Mouse (Mus musculus) lung, embryonic 15.5 days (tissue): ENCODE measurements around the gene Cyp3a13. TPM values are rescaled to one million over a fixed set of nuclear protein-coding genes. Genes with fewer than 3 reads are reported as not detected.
A peak's percentile ranks its signal among the peaks of the same experiment; 100 is the strongest.
"Not testable (repeated sequence)": the region's sequence is repeated elsewhere in the genome, so short reads cannot be mapped to it uniquely, and the experiment has no call there.

Experiments used
- ATAC-seq: fragments of 200-750 bp; cut with Nextera tagmentation; 2 replicates; pipeline ENCODE4 v1.8.0; 2017; ENCODE audit warnings: moderate number of reproducible peaks, borderline replicate concordance; ENCODE audit not compliant: low FRiP score, low TSS enrichment; ENCODE audit errors: extremely low read depth
- H3K27ac ChIP-seq: fragments of 300-500 bp; sonication (generic); 2 replicates; pipeline ENCODE4 v1.5.1; 2015; ENCODE audit warnings: moderate library complexity, mild to moderate bottlenecking, inconsistent platforms
- H3K27me3 ChIP-seq: fragments of 300-500 bp; sonication (generic); 2 replicates; pipeline ENCODE4 v1.6.1; 2015; ENCODE audit warnings: inconsistent platforms
- H3K36me3 ChIP-seq: fragments of 300-500 bp; sonication (generic); 2 replicates; pipeline ENCODE4 v1.6.1; 2015; ENCODE audit warnings: inconsistent platforms
- H3K4me1 ChIP-seq: fragments of 300-500 bp; sonication (generic); 2 replicates; pipeline ENCODE4 v1.6.1; 2015; ENCODE audit warnings: inconsistent platforms
- H3K4me2 ChIP-seq: fragments of 300-500 bp; sonication (generic); 2 replicates; pipeline ENCODE4 v1.6.1; 2015; ENCODE audit warnings: inconsistent platforms, mild to moderate bottlenecking, moderate library complexity
- H3K4me3 ChIP-seq: fragments of 300-500 bp; sonication (generic); 2 replicates; pipeline ENCODE4 v1.5.1; 2015; ENCODE audit warnings: mild to moderate bottlenecking, inconsistent platforms
- H3K9ac ChIP-seq: fragments of 300-500 bp; sonication (generic); 2 replicates; pipeline ENCODE4 v1.6.1; 2015; ENCODE audit warnings: inconsistent platforms
- H3K9me3 ChIP-seq: fragments of 300-500 bp; sonication (generic); 2 replicates; pipeline ENCODE4 v1.6.1; 2016; ENCODE audit warnings: inconsistent platforms
- whole genome bisulfite sequencing: fragments of 180-500 bp; shearing (Covaris S2); methylation state at CpG from one replicate; pipeline ENCODE4 v1.1.7; 2015; 5-methylcytosine and 5-hydroxymethylcytosine counted together
- polyA plus RNA-seq: library from polyadenylated mRNA; unstranded; fragments of >200 nt; fragmentation: Nextera tagmentation; extraction: Ambion mirVana; gene quantifications from 2 replicates; pipeline ENCODE4 v1.2.1, GENCODE M21; 2015

Cyp3a13 gene
- polyA plus RNA-seq = 0.33 and 0.37 TPM in 2 replicates

- no peak within 1 kb of the TSS for H3K9ac ChIP-seq
- no peaks in the 10 kb centered on the region for H3K4me1 ChIP-seq
- no peak within 1 kb of the TSS for H3K4me2 ChIP-seq
- H3K27ac ChIP-seq = 0 out of 2 replicates have a peak within 1 kb of the TSS, but pooled peaks have one; percentile 7
- H3K9me3 ChIP-seq = no peaks in the 10 kb centered on the region
- H3K36me3 ChIP-seq = no peaks in the 10 kb centered on the region
- no peak for ATAC-seq
- no peaks in the 10 kb centered on the region for H3K27me3 ChIP-seq
- H3K4me3 ChIP-seq = no peak within 1 kb of the TSS
- 26% methylated on average over 2 of the region's 2 CpGs for WGBS
Measured at GRCm38 (mm10) chr5:137921532-137921931, at the start of gene Cyp3a13. Gene Cyp3a13 (minus strand): TSS chr5:137921619.

DNA sequence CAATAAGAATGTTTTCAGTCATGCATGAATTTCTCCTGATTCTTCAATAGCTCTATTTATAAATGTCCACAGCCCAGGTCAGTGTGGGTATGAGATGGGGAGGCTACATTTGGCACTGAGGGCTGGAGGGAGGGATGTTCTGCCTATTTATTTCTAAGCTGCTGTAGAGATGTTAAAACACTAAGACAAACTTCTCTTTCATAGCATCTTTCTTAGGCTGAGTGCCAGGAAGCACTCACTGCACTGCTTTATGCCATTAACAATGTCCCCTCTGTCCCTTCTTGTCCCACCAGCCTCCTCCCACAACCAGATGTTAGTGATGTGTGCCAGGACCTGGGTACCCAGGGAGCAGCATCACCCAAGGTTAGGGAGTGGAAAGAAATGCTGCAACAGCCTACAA, 45.1 kb upstream of the Cyp3a13 start:
- no peaks in the 10 kb centered on the region for H3K4me1 ChIP-seq

DNA sequence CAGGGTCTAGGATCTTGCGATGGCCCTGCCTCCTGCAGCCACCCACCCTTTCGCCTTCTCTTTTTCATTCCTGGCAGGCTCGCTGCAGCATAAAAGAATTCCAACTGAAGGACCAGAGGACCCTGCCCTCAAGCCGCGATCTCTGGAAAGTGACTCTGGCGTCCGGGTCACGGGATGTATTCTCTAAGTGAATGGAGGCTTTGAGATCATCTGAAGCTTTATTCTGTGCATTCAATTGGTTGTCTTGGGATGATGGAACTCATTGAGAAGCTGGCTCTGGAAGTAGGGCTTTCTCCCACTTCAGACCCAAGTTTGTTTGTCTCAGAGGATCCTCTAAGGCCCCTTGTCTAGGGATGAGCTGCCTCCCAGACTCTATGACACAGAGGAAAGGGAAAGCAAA, 41.5 kb upstream of the Cyp3a13 start, which contains the start of gene Gjc3:
Gene Gjc3, minus strand, starts transcription at position 154 of the 400 bp plus-strand sequence.
- no peak for ATAC-seq
- no peak within 1 kb of the TSS for H3K27ac ChIP-seq
- no peak within 1 kb of the TSS for H3K4me3 ChIP-seq
- no peak within 1 kb of the TSS for H3K4me2 ChIP-seq
- H3K9me3 ChIP-seq = no peaks in the 10 kb centered on the region
- no peaks in the 10 kb centered on the region for H3K27me3 ChIP-seq
- no peak within 1 kb of the TSS for H3K9ac ChIP-seq
- 74% methylated on average over 8 of the region's 8 CpGs for WGBS
- no peaks in the 10 kb centered on the region for H3K4me1 ChIP-seq
- H3K36me3 ChIP-seq = no peaks in the 10 kb centered on the region

More for the DNA sequence above, 45.1 kb upstream of the Cyp3a13 start:
- ATAC-seq = no peak
- H3K9ac ChIP-seq = no peak overlapping the region
- no peak overlapping the region for H3K4me2 ChIP-seq
- H3K27ac ChIP-seq = no peak overlapping the region
- no peaks in the 10 kb centered on the region for H3K36me3 ChIP-seq
- H3K9me3 ChIP-seq = no peaks in the 10 kb centered on the region
- no peaks in the 10 kb centered on the region for H3K27me3 ChIP-seq
- H3K4me3 ChIP-seq = no peak overlapping the region

DNA sequence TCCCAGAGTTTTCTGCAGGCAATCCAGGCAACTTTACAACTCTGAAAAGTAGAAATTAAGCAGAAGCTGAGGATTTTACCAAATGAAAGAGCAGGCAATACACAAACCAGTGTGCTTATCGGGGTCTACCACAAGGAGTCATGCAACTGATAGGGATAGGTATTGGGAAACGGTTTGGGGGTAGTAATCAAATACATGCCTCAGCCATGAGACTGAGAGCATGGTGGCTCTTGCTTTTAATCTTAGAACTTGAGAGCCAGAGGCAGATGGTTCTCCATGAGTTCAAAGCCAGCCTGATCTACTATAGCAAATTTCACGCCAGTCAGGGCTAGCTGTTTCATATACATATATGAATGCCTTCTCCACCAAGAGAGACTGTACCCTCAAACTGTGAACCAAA, 35.0 kb upstream of the Cyp3a13 start:
- H3K4me2 ChIP-seq = no peak overlapping the region
- H3K27ac ChIP-seq = no peak overlapping the region
- ATAC-seq = no peak
- H3K27me3 ChIP-seq = no peaks in the 10 kb centered on the region
- H3K4me1 ChIP-seq = no peaks in the 10 kb centered on the region
- H3K9me3 ChIP-seq = no peaks in the 10 kb centered on the region
- no peaks in the 10 kb centered on the region for H3K36me3 ChIP-seq
- H3K9ac ChIP-seq = no peak overlapping the region
- H3K4me3 ChIP-seq = no peak overlapping the region
- WGBS = 88% methylated on average over 3 of the region's 3 CpGs

- no peaks in the 10 kb centered on the region for H3K9me3 ChIP-seq
- H3K4me2 ChIP-seq = no peak overlapping the region
- 28% methylated on average over 6 of the region's 6 CpGs for WGBS
- no peak overlapping the region for H3K9ac ChIP-seq
- no peak overlapping the region for H3K27ac ChIP-seq
- no peak for ATAC-seq
- no peaks in the 10 kb centered on the region for H3K4me1 ChIP-seq
- H3K27me3 ChIP-seq = no peaks in the 10 kb centered on the region
- H3K4me3 ChIP-seq = no peak overlapping the region
- H3K36me3 ChIP-seq = no peaks in the 10 kb centered on the region
Measured at GRCm38 (mm10) chr5:137951218-137951617, 29.8 kb upstream of the Cyp3a13 start.

DNA sequence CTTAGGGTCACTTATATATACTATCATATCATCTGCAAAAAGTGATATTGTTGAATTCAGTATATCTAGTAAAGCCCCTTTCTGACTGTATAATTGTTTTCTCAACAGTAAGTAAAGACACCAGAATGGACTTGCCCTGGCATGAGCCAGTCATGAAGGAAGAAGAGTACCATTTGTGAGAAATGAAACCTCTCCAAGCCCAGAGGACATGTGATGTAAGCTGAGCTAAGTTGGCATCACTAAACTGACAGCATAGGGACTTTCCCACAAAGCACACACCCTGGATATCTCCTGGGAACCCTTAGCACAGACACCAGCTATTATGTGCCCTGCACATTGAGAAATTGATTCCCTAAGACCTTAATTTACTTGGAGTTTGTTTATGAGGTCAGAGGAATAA, 25.9 kb upstream of the Cyp3a13 start:
- no peak overlapping the region for H3K9ac ChIP-seq
- no peaks in the 10 kb centered on the region for H3K4me1 ChIP-seq

DNA sequence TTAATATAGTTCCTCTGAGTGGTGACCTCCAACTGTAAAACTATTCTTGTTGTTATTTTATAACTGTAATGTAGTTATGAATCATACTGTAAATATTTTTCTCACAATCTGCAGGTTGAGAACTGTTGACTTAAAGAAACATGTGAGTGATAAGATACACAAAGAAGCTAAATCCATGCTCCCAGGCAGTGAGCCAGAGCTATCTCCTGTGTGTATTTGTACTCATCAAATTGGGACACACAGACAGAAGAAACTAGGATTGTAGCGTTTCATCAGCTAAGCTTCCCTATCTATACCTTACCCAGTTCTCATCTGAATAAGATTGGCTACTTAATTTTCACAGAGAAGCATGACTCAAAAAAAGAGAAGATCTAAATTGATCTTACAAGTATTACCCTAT, 21.7 kb upstream of the Cyp3a13 start:
- 50% methylated on average over 1 of the region's 1 CpGs for WGBS
- no peaks in the 10 kb centered on the region for H3K4me1 ChIP-seq
- H3K9ac ChIP-seq = no peak overlapping the region
- H3K36me3 ChIP-seq = no peaks in the 10 kb centered on the region
- no peak overlapping the region for H3K4me3 ChIP-seq
- H3K27me3 ChIP-seq = no peaks in the 10 kb centered on the region
- H3K4me2 ChIP-seq = no peak overlapping the region
- no peaks in the 10 kb centered on the region for H3K9me3 ChIP-seq
- ATAC-seq = no peak
- H3K27ac ChIP-seq = no peak overlapping the region

More for the DNA sequence above, 25.9 kb upstream of the Cyp3a13 start:
- no peak overlapping the region for H3K27ac ChIP-seq
- H3K4me2 ChIP-seq = no peak overlapping the region
- no peaks in the 10 kb centered on the region for H3K36me3 ChIP-seq
- H3K27me3 ChIP-seq = no peaks in the 10 kb centered on the region
- ATAC-seq = no peak
- no peak overlapping the region for H3K4me3 ChIP-seq
- H3K9me3 ChIP-seq = no peaks in the 10 kb centered on the region

- Histone ChIP-seq H3K9ac (no peak overlapping the region), H3K27me3 (no peaks in the 10 kb centered on the region), H3K9me3 (no peaks in the 10 kb centered on the region), H3K4me2 (no peak overlapping the region), H3K27ac (no peak overlapping the region), H3K36me3 (no peaks in the 10 kb centered on the region), H3K4me1 (no peaks in the 10 kb centered on the region), H3K4me3 (no peak overlapping the region)
- WGBS = 68% methylated on average over 4 of the region's 4 CpGs
- no peak for ATAC-seq
Measured at GRCm38 (mm10) chr5:137940948-137941347, 19.5 kb upstream of the Cyp3a13 start.

GRCm38 (mm10) chr5:137937238-137937637, 15.8 kb upstream of the Cyp3a13 start:
- Histone ChIP-seq H3K4me2 (no peak overlapping the region), H3K9me3 (no peaks in the 10 kb centered on the region), H3K9ac (no peak overlapping the region), H3K36me3 (no peaks in the 10 kb centered on the region), H3K27ac (no peak overlapping the region), H3K27me3 (no peaks in the 10 kb centered on the region), H3K4me1 (no peaks in the 10 kb centered on the region), H3K4me3 (no peak overlapping the region)
- no peak for ATAC-seq
- 62% methylated on average over 4 of the region's 4 CpGs for WGBS

DNA sequence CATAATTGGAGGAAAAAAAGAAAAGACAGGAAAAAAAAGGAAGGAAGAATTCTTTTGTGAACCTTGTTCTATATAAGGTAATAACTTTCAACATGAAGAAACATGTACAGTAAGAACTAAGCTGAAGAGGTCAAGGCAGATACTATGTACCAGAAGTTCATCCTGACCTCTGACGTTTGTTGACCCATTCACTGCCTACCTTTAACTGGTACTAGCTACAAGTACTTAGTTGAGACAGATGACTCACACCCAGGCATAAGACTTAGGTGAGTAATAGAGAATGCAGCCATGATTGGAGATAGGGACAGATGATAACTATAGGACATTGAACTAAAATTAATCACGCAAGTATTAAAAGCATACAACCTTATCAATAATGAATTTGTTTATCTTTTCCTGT, 15.1 kb upstream of the Cyp3a13 start:
- Histone ChIP-seq H3K9me3 (no peaks in the 10 kb centered on the region), H3K4me1 (no peaks in the 10 kb centered on the region), H3K4me3 (no peak overlapping the region), H3K4me2 (no peak overlapping the region), H3K27ac (no peak overlapping the region), H3K9ac (no peak overlapping the region), H3K27me3 (no peaks in the 10 kb centered on the region), H3K36me3 (no peaks in the 10 kb centered on the region)
- 78% methylated on average over 2 of the region's 2 CpGs for WGBS
- no peak for ATAC-seq

DNA sequence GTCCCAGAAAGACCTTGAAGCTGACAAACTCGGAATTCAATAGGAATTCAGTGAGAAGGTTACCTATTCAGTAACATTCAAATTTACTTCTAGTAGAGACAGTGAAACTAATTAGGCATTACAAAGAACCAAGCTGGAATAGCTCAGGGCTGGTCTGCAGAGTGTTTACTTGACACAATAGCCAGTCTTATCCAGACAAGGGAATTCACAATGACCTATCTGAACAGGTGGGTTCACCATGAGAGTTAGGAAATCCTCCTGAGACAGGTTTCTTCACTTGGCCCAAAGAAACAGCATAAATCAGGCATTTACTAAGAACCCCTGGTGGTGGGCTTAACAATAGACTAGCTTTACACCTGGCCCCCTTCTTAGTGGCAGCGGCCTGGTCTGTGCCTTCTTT, 12.5 kb upstream of the Cyp3a13 start:
- not testable (repeated sequence) for H3K4me1 ChIP-seq, H3K36me3 ChIP-seq, H3K27ac ChIP-seq, H3K4me2 ChIP-seq, H3K27me3 ChIP-seq, H3K4me3 ChIP-seq, H3K9me3 ChIP-seq, ATAC-seq, H3K9ac ChIP-seq
- 59% methylated on average over 2 of the region's 2 CpGs for WGBS

- Histone ChIP-seq H3K27me3 (no peaks in the 10 kb centered on the region), H3K9ac (no peak overlapping the region), H3K36me3 (no peaks in the 10 kb centered on the region), H3K9me3 (no peaks in the 10 kb centered on the region), H3K4me3 (no peak overlapping the region), H3K27ac (no peak overlapping the region), H3K4me2 (no peak overlapping the region), H3K4me1 (no peaks in the 10 kb centered on the region)
- WGBS = 60% methylated on average over 11 of the region's 11 CpGs
- ATAC-seq = no peak
Measured at GRCm38 (mm10) chr5:137928439-137928838, 7.0 kb upstream of the Cyp3a13 start.

DNA sequence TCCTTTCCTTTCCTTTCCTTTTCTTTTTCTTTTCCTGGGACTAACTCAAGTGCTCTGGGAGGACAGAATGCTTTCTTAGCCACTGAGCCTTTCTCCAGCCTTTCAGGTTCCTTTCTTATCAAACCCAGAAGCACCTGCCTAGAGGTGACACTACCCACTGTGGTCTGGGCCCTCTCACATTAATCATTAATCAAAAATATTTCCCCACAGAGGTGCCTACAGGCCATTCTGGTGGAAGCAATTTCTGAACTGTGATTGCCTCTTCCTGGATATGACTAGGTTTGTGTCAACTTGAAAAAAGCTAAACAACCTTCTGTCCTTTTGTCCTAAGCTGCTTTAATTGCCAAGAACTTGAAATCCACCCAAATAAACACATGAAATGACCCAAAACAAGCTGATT, 752 bp upstream of the Cyp3a13 start:
- H3K27me3 ChIP-seq = no peaks in the 10 kb centered on the region
- no peak overlapping the region for H3K4me2 ChIP-seq
- H3K27ac ChIP-seq = 0 out of 2 replicates have a peak overlapping the region, but pooled peaks have one; percentile 7

More for the DNA sequence above, 752 bp upstream of the Cyp3a13 start:
- H3K9me3 ChIP-seq = no peaks in the 10 kb centered on the region
- H3K4me3 ChIP-seq = no peak overlapping the region
- ATAC-seq = no peak
- H3K4me1 ChIP-seq = no peaks in the 10 kb centered on the region
- no peak overlapping the region for H3K9ac ChIP-seq
- H3K36me3 ChIP-seq = no peaks in the 10 kb centered on the region
